ENCODE assay signal across 11 mouse cellular contexts in the genomic region with DNA sequence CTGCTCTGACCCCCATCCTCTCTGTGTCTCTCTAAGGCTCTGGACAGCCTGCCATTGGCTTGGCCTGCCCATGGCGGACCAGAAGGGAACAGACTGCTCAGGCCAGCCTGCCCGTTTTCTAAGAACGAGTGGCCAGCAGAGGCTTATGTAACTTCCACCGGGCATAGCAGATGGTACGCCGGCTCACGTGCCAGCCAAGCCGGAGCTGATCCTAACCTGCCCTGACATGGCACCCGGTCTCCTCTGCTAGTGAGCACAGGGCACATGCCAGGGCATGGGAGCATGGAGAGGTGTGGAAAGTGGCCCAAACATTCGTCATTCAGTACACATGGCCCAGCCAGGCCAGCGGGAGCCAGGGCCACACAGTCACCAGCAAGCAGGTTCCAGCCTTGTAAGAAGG. TPM values are rescaled to one million over a fixed set of nuclear protein-coding genes. Genes with fewer than 3 reads are reported as not detected.
DNase-seq lines count a peak whose midpoint lies in the region; ATAC-seq and TF ChIP-seq lines count a peak whose summit lies in the region.
"Had no signal": no experiment of that assay in that cellular context is flagged by ENCODE, and none has a peak within 500 bp of the region (broad histone marks: within the 10 kb centered on the region; RNA-seq: fewer than 3 reads in every experiment).

No protein-coding gene starts in this region.

- H3K9ac ChIP-seq in kidney, embryonic 14.5 days (ENCODE audit: low read depth, low read length): no peak overlapping the region
- peak overlapping the region; percentile 63 for H3K9ac ChIP-seq in heart, embryonic 13.5 days
- H3K9ac ChIP-seq: limb, embryonic 12.5 days had no signal

- WGBS in kidney, embryonic 14.5 days: 85% methylated on average over 11 of the region's 11 CpGs
- WGBS in kidney, adult 2 months: 78% methylated on average over 11 of the region's 11 CpGs
- WGBS in cerebellum, adult 2 months: 9% methylated on average over 11 of the region's 11 CpGs
- WGBS in heart, embryonic 13.5 days: 80% methylated on average over 11 of the region's 11 CpGs

- no peaks in the 10 kb centered on the region for H3K9me3 ChIP-seq in kidney, embryonic 14.5 days (ENCODE audit: control insufficient read depth, low read length)
- no peaks in the 10 kb centered on the region for H3K9me3 ChIP-seq in heart, embryonic 13.5 days
- H3K9me3 ChIP-seq: limb, embryonic 12.5 days had no signal

- intact Hi-C loops in left cerebral cortex, postnatal 36 days (cut with DNase I): no loop called here

- no peak for ATAC-seq in kidney, embryonic 14.5 days (ENCODE audit: low FRiP score, low TSS enrichment)
- ATAC-seq in heart, embryonic 13.5 days (ENCODE audit: extremely low read depth, insufficient number of reproducible peaks, low FRiP score, low TSS enrichment): no peak
- ATAC-seq in megakaryocyte-erythroid progenitor cell, adult 5-6 weeks (replicated peaks; ENCODE audit: low FRiP score, low TSS enrichment, poor library complexity, severe bottlenecking): no peak

- H3K27ac ChIP-seq in kidney, embryonic 14.5 days (ENCODE audit: low read depth, low read length): peak overlapping the region; percentile 30; the same call in 1 of the 2 replicates
- H3K27ac ChIP-seq in kidney, adult 2 months (ENCODE audit: insufficient read depth, low read depth, low read length): no peak overlapping the region
- H3K27ac ChIP-seq in cerebellum, adult 2 months (ENCODE audit: insufficient read depth, low read length): peak overlapping the region; percentile 84
- H3K27ac ChIP-seq in heart, embryonic 13.5 days (replicated peaks): peak overlapping the region; percentile 100
- H3K27ac ChIP-seq: limb, embryonic 12.5 days had no signal

- TF ChIP-seq CTCF in kidney, adult 2 months (conservative IDR thresholded peaks at IDR 0.05; ENCODE audit: insufficient read depth, insufficient read length, low read depth, low read length): no peak
- TF ChIP-seq CTCF in cerebellum, adult 2 months (IDR thresholded peaks at IDR 0.05; ENCODE audit: borderline replicate concordance, insufficient read depth, low read depth, low read length): no peak

- H3K27me3 ChIP-seq in kidney, embryonic 14.5 days (ENCODE audit: control insufficient read depth, insufficient read depth, low read length): no peaks in the 10 kb centered on the region
- no peaks in the 10 kb centered on the region for H3K27me3 ChIP-seq in kidney, adult 2 months (replicated peaks; ENCODE audit: control insufficient read depth, insufficient read depth, low read length)
- no peaks in the 10 kb centered on the region for H3K27me3 ChIP-seq in cerebellum, adult 2 months (ENCODE audit: control insufficient read depth, insufficient read depth, low read length)
- H3K27me3 ChIP-seq in heart, embryonic 13.5 days (replicated peaks): no peaks in the 10 kb centered on the region
- H3K27me3 ChIP-seq: limb, embryonic 12.5 days had no signal

- TF ChIP-seq POLR2A in kidney, adult 2 months (IDR thresholded peaks at IDR 0.05; ENCODE audit: low read depth, low read length): no peak
- TF ChIP-seq POLR2A in cerebellum, adult 2 months (IDR thresholded peaks at IDR 0.05; ENCODE audit: borderline replicate concordance, insufficient read depth, low read length): peak; percentile 49; the same call in 1 of the 2 replicates

- H3K4me3 ChIP-seq in kidney, embryonic 14.5 days (ENCODE audit: low read length): no peak overlapping the region
- no peak overlapping the region for H3K4me3 ChIP-seq in kidney, adult 2 months (ENCODE audit: insufficient read depth, low read depth, low read length)
- H3K4me3 ChIP-seq in cerebellum, adult 2 months (replicated peaks; ENCODE audit: insufficient read depth, low read depth, low read length): peak overlapping the region; percentile 46
- H3K4me3 ChIP-seq in heart, embryonic 13.5 days: no peak overlapping the region
- H3K4me3 ChIP-seq: limb, embryonic 12.5 days had no signal

- no peak for DNase-seq in kidney, adult 2 months
- DNase-seq in brain, adult 2 months (ENCODE audit: low read depth, low spot score): peak; percentile 99
- peak; percentile 100 for DNase-seq in cerebellum, adult 2 months
- DNase-seq in ovary, postnatal 36 days (ENCODE audit: low spot score): no peak
- DNase-seq in left cerebral cortex, postnatal 36 days (ENCODE audit: low spot score in 2 of 2): no peak
- DNase-seq: thymus, postnatal 4 days had no signal

- no peaks in the 10 kb centered on the region for H3K36me3 ChIP-seq in kidney, embryonic 14.5 days (ENCODE audit: control insufficient read depth, insufficient read depth, low read length)
- no peaks in the 10 kb centered on the region for H3K36me3 ChIP-seq in kidney, adult 2 months (ENCODE audit: control insufficient read depth, insufficient read depth, low read length)
- H3K36me3 ChIP-seq in heart, embryonic 13.5 days: no peaks in the 10 kb centered on the region
- H3K36me3 ChIP-seq: limb, embryonic 12.5 days had no signal

- peaks cover 72% of the 10 kb centered on the region for H3K4me1 ChIP-seq in kidney, embryonic 14.5 days (ENCODE audit: control insufficient read depth, insufficient read depth, low read length)
- H3K4me1 ChIP-seq in kidney, adult 2 months (ENCODE audit: control insufficient read depth, insufficient read depth, low read length): peaks cover 5% of the 10 kb centered on the region; the same call in 1 of the 2 replicates
- peaks cover 79% of the 10 kb centered on the region for H3K4me1 ChIP-seq in cerebellum, adult 2 months (ENCODE audit: control insufficient read depth, insufficient read depth, low read length)
- H3K4me1 ChIP-seq in heart, embryonic 13.5 days: peaks cover 98% of the 10 kb centered on the region

- no peak overlapping the region for H3K4me2 ChIP-seq in kidney, embryonic 14.5 days (replicated peaks; ENCODE audit: low read depth, low read length)
- no peak overlapping the region for H3K4me2 ChIP-seq in heart, embryonic 13.5 days
- H3K4me2 ChIP-seq: limb, embryonic 12.5 days had no signal

RNA-seq across cellular contexts. Expression of a gene that starts 10.8 kb away (rescaled TPM):
- polyA plus RNA-seq in kidney, embryonic 14.5 days (2014; fragmentation: Nextera tagmentation; extraction: Ambion mirVana): 7.9 and 10.1 TPM in 2 replicates
- 6.1 and 6.2 TPM in 2 replicates for polyA plus RNA-seq in kidney, adult 2 months (2012; rRNA removed)
- polyA plus RNA-seq in cerebellum, adult 2 months (2012; rRNA removed): 44.4 and 44.8 TPM in 2 replicates
- polyA plus RNA-seq in heart, embryonic 13.5 days (2015; fragmentation: Nextera tagmentation; extraction: Ambion mirVana): 12.1 and 13.9 TPM in 2 replicates
- total RNA-seq in left cerebral cortex, postnatal 36 days (2021): 10 to 100 TPM in 1 of 2 experiments, 1 to 10 TPM in 1; 9.7 to 13.5 TPM
- total RNA-seq in megakaryocyte-erythroid progenitor cell, adult 5-6 weeks (2014; fragmentation: Nextera tagmentation): not detected in 2 replicates
- not detected in 2 replicates for total RNA-seq in megakaryocyte-erythroid progenitor cell, adult 5-6 weeks (2017)
- total RNA-seq: MEL had no signal

Comparison
In these comparisons a context has a peak if more than half of its experiments do, and no peak if none do; other contexts are left out.
1. DNase-seq: peak in brain, adult 2 months (single experiment) and cerebellum, adult 2 months (2 of 2); none in kidney, adult 2 months (single experiment), ovary, postnatal 36 days (single experiment) and left cerebral cortex, postnatal 36 days (0 of 2).